Mouse (Mus musculus): ENCODE results near the gene Cux1.

DNA sequence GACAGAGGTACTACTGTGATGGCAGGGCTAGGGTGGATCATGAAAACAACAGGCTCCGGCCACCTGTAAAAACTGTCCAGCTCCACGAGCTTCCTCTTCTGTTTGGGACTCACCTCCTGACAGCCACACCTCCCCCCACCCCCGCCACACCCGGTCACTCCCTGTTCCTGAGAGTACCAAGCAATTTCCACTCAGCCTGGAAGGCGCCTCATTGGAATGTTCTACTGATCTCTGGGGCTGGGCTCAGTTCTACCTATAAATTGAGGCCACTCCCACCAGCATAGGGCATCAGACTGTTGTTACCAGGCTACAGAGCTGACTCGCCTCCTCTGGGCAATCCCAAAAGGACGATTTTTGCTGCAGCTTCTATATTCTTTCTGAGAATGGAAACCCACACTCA lies 171.0 kb downstream of the Cux1 start:
- TF ChIP-seq CTCF (IDR thresholded peaks at IDR 0.05; ENCODE audit: borderline replicate concordance, control insufficient read depth, extremely low read depth, insufficient read depth, low read length, poor library complexity) = no peak
- TF ChIP-seq POLR2A (IDR thresholded peaks at IDR 0.05; ENCODE audit: control insufficient read depth, extremely low read depth, insufficient read depth, low read length, poor library complexity) = no peak
